Mouse (Mus musculus) T-helper 17 cell (primary cell): ENCODE measurements around the gene Tchh.
"Not testable (repeated sequence)": the region's sequence is repeated elsewhere in the genome, so short reads cannot be mapped to it uniquely, and the experiment has no call there.

ENCODE experiments used
- in situ Hi-C, 2 experiments: fragments of 300-600 bp; cut with MboI, MseI; formaldehyde crosslinking; loops; 1 replicate in 1 of 2; 2 replicates in 1 of 2; pipeline ENCODE4 v1.15.1; 2025; ENCODE audit warnings: high pct_unique_total_duplicates in 2 of 2

Tchh gene

DNA sequence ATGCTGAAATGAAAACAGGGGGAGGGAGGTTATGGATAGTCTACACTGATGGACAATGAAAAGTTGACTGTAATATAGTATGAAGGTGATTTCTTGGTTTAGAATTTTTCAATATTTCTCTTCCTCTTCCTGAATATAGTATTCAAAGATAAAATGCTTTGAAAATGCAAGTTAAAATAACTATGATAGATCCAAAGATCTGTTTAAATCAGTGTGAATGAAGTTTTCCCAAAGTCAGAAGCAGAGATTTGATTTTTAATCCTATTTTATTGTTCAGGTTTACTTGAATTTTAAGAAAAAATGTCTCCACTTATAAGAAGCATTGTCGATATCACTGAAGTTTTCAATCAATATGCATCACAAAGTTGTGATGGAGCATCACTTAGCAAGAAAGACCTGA, at the start of gene Tchh:
Gene Tchh, plus strand, starts transcription at position 301 of the 400 bp plus-strand sequence.
- in situ Hi-C loops = no loop called here

DNA sequence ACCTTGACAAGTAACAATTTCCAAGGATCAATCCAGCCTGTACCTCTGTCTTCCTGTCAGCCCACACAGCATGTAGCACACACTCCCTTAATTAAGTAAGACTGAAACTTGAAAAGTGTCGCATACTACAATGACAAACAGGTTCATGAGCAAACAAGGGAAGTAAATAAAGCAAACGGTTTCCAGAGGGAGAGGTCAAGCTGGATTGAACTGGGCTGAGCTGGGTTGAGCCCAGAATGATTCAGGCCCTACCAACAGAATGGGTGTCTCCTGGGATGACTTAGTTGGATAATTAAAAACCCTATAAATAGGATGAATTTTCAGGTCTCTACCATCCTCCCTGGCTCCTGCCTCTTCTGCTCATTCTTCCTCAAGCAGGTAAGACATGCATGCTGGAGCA, 48.8 kb upstream of the Tchh start, which contains the start of gene Rptn:
Gene Rptn, plus strand, starts transcription at position 334 of the 400 bp plus-strand sequence.
- in situ Hi-C loops = no loop called here

DNA sequence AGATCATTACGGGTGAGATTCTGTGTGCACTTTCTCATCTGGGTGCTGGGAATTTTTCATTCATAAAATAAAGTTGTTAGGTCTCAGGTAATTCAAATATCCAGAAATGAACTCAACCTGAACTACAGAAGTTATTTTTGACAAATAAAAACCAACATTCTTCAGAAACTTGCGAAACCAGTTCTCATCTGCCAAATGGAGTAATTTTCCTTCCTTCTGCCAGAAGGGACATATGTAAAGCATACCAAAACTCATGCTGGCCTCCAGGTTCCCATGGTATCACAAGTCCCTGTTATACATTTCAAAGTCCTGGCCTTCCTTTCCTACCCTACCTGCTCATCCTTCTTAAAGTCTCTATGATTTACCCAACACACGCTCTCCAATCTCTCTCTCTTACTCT, 38.2 kb upstream of the Tchh start:
- in situ Hi-C loops = no loop called here

DNA sequence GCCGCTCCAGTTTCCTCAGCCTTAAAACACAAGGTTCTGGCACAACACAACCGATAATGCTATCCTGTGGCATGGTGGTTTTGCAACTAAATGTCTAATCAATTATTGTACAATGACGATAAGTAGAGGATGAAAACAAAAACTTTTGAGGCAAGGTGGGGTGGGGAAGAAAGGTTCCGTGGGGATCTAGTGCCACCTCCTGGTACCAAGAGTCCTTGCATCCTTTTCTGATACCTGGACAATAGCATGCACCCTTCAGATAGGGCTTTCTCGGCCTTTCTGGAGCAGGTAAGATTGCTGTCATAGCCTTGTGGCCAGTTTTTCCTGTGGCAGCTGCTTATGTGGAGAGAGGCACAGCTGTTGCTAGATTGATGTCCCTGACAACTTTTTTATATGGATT, 35.1 kb upstream of the Tchh start:
- in situ Hi-C loops = no loop called here

DNA sequence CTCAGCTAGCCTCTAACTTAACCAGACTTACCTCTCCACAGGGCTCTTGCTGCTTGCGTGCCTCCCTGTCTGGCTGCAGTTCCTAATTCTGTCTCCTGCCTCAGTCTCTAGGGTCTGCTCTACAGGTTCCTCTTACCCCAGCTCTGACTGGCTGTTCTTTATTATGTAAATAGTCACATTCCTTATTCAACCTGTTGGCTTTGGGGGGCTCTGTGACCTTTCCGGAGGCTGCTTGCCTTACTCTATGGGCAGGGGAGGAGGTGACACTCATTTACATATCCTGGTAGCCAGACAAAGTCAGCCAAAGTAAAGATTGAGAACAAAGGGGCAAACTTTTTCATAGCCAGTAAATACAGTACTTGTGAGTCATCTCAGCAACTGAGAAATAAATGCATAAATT, 30.2 kb upstream of the Tchh start:
- in situ Hi-C loops = no loop called here

DNA sequence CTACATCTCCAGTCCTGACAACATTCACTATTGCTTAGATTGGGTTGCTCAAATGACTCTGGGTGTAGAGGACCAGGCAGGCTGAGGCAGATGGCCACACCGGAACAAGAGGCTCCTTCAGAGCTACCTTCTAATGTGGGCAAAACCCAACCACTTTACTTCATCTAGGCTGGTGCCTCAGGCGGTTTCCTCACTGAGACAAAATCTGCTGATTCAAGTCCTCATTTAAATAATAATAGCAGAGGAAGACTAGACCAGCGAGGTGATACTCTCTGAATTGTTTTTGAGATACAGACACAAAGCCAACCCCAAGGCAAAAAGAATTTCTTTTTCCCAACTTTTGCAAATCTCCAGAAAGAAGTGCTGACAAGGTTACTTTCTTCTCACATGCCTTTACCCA, 10.5 kb upstream of the Tchh start:
- in situ Hi-C loops = no loop called here

DNA sequence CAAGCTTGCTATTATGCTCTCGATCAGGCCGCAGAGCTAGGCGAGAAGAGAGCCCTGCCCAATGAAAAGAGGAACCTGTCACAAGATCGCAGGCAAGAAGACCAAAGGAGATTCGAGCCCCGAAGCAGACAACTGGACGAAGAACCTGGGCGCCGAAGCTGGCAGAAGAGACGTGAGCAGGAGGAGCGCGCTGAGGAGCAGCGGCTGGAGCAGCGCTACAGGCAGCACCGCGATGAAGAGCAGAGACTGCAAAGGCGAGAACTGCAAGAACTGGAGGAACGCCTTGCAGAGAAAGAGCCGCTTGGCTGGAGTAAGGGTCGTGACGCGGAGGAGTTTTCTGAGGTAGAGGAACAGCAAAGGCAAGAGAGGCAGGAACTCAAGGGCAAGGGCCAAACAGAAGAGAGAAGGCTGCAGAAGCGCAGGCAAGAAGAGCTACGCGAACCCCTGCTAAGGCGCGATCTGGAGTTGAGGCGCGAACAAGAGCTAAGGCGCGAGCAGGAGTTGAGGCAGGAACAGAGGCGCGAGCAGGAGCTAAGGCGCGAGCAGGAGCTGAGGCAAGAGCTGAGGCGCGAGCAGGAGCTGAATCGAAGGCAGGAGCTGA, 1.5 kb downstream of the Tchh start:
- in situ Hi-C loops = no loop called here

DNA sequence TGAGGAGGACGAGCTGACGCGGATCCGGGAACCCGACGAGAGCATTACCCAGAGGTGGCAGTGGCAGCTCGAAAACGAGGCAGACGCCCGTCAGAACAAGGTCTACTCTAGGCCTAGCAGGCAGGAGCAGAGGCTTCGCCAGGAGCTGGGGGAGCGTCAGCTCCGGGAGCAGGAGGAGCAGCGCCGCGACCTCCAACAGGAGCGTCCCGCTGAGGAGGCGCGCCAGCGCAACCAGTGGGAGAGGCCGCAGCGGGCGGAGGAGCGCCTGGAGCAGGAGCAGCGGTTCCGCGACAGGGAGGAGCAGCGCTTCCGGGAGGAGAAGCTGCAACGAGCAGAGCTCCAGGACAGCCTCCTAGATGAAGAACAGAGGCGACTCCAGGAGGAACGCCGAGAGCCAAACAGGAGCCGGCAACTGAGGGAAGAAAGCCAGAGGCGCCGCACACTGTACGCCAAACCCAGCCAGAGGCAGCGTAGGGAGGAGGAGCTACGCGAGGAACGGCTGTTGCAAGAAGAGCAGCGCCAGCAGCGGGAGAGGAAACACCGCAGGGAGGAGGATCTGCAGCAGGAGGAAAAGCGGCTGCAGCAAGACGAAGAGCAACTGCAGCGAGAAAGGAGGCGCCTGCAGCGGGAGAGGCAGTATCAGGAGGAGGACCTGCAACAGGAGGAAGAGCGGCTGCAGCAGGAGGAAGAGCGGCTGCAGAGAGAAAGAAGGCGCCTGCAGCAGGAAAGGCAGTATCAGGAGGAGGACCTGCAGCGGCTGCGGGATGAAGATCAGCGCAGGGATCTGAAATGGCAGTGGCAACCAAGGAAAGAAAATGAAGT, 2.4 kb downstream of the Tchh start:
- in situ Hi-C loops = no loop called here

DNA sequence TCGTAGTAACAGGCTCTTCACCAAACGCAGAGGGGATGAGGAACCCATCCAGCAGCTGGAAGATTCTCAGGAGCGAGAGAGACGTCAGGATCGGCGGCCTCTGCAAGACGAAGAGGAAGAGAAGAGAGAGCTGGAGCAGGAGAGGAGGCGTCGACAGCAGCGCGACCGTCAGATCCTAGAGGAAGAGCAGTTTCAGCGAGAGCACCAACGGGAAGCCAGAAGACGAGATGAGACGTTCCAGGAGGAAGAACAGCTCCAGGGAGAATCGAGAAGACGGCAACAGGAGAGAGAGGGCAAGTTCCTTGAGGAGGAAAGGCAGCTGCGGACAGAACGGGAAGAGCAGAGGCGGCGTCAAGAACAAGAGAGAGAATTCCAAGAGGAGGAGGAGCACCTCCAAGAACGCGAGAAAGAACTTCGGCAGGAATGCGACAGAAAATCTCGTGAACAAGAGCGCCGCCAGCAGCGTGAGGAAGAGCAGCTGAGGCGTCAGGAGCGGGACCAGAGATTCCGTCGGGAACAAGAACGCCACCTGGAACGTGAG, 3.1 kb downstream of the Tchh start:
- in situ Hi-C loops = no loop called here

DNA sequence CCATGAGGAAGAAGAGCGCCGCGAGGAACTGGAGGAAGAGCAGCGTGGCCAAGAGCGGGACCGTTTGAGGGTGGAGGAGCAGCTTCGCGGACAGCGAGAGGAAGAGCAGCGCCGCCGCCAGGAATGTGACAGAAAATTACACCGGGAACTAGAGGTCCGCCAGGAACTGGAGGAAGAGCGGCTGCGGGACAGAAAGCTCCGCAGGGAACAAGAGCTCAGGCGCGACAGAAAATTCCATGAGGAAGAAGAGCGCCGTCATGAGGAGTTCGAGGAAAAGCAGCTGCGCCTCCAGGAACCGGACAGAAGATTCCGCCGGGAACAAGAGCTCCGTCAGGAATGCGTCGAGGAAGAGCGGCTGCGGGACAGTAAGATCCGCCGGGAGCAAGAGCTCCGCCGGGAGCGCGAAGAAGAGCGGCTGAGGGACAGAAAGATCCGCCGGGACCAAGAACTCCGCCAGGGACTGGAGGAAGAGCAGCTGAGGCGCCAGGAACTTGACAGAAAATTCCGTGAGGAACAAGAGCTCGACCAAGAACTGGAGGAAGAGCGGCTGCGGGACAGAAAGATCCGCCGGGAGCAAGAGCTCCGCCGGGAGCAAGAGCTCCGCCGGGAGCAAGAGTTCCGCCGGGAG, 4.1 kb downstream of the Tchh start:
- in situ Hi-C loops = no loop called here

DNA sequence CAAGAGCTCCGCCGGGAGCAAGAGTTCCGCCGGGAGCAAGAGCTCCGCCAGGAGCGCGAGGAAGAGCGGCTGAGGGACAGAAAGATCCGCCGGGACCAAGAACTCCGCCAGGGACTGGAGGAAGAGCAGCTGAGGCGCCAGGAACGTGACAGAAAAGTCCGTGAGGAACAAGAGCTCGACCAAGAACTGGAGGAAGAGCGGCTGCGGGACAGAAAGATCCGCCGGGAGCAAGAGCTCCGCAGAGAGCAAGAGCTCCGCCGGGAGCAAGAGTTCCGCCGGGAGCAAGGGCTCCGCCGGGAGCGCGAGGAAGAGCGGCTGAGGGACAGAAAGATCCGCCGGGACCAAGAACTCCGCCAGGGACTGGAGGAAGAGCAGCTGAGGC, 4.6 kb downstream of the Tchh start:
- in situ Hi-C loops = not testable (repeated sequence)

DNA sequence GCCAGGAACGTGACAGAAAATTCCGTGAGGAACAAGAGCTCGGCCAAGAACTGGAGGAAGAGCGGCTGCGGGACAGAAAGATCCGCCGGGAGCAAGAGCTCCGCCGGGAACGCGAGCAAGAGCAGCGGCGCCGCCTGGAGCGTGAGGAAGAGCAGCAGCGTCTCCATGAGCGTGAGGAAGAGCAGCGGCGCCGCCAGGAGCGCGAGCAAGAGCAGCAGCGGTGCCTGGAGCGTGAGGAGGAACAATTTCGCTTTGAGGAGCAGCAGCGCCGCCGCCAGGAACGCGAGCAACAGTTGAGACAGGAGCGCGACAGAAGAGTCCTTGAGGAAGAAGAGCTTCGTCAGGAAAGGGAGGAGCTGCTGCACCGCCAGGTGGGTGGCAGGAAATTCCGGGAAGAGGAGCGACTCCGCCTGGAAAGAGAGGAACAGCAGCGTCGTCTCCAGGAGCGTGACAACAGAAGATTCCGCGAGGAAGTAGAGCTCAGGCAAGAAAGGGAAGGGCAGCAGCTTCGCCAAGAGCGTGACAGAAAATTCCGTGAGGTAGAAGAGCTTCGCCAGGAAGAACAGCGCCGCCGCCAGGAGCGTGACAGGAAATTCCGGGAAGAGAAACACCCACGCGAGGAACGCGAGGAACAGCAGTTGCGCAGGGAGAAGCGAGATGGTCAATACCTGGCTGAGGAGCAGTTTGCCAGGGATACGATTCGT, 5.2 kb downstream of the Tchh start:
- in situ Hi-C loops = no loop called here

DNA sequence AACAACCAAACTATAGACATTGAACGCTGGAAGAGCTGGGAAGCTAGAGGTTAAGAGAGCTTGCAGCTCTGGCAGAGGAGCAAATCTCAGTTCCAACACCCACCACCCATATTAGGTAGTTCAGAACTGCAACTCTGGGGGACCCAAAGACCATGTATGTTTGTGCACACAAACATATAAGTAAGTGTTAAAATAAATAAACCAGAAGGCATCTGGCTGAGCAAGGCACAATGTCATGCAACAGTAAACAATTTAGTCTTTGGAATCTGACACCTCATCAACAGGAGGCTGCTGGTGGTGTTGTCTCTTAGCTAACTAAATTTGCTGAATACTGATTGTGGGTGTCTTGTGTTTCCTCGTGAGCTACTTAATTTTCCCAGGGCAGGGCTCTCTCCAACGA, 24.4 kb downstream of the Tchh start:
- in situ Hi-C loops = no loop called here

DNA sequence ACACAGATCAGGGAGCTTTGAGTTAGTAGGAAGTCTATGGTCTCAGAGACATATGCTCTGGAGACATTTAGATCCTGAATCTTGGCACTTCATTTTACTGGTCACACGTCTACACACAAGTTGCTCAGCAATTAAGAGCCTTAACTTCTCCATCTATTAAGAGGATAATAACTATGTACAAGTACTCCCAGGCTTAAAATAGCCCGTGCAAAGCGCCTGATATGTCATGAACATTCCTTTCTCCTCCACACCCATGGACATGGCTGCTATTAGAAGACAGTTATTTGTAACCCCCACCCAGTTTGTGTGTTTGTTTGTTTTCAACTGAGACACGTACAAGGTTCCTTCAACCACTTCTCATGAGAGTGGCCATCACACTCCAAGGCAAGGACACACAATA, 25.0 kb downstream of the Tchh start:
- in situ Hi-C loops = no loop called here

DNA sequence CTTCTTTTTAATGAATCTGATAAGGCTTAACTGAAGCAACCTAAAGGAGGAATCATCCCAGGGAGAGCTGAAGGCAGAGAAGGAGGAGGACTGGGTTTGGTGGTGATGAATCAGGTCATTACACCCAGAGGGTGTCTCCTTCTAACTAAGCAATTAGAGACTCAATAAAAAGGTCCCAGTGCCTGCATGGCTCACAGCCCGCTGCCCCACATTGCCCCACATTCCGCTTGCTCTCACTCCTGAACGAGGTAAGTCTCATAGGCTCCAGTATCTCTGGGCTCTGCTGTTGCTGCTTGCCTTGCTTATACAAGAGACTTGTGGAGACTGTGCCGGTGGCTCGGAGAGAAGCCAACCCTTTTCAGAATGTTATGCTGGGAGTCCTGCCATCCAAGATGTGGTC, 26.4 kb downstream of the Tchh start, which contains the start of gene Tchhl1:
Gene Tchhl1, plus strand, starts transcription at position 194 of the 400 bp plus-strand sequence.
- in situ Hi-C loops = no loop called here

DNA sequence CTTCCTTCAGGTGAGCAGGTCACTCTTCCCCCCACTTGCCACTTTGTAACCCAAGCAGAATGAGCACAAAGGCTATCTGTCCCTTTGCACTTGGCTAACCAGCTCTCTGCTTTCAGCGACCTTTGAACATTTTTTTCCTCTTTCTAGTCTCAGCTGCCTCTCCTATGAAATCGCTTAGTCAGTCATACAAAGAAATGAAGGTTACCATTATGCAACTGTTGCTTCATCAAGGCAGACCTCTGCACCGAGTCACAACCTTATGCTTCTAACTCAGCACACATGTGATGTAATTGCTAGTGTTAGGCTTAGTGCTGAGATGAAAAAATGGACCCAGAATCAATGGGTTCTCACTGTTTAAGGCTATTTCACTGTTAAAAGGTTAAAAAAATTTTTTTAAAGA, 27.5 kb downstream of the Tchh start:
- in situ Hi-C loops = no loop called here

DNA sequence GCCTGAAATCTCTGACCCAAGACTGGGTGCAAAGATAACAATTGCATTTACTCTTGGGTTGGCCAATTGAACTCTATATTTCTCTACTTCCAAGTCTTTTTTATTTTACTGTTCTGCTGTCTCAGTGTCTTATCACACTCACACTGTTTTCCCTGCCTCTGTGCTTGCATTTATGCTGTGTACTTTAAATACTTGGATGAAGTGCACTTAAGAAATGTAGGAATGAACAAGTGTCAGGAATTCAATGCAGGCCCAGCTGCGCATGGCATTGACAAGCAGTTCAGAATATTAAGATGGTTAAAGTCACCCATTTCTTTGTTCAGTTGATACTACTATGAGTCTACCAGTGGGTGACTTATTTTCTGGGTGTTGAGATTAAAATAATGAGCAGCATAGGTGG, 37.9 kb downstream of the Tchh start:
- in situ Hi-C loops = no loop called here

DNA sequence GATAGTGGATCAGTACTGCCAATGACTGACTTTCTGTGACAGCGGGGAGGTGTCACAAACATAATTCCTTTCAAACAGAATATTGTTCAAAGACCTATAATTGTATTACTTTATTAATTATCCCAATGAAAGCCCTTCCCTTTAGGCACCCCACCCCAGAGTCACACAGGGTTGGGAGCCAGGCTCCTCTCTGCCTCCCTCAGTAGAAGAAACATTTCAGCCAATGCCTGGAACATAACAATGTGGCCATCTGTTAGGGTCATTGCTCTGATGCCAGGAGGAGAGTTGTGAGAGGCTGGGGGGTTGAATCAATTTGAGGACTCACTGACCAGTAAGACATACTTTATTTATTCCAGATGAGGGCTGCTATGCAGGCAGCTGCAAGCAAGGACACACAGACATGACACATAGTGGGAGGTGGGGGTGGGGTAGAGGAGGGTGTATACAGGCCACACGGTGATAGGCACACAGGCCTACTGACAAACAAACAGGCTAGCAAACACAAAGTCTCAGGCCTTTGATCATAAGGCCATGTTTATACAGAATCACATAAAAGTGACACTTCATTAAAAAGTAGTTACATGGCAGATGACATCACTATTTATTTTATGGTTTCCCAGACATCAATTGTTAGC, 40.0 kb downstream of the Tchh start:
- in situ Hi-C loops = no loop called here

DNA sequence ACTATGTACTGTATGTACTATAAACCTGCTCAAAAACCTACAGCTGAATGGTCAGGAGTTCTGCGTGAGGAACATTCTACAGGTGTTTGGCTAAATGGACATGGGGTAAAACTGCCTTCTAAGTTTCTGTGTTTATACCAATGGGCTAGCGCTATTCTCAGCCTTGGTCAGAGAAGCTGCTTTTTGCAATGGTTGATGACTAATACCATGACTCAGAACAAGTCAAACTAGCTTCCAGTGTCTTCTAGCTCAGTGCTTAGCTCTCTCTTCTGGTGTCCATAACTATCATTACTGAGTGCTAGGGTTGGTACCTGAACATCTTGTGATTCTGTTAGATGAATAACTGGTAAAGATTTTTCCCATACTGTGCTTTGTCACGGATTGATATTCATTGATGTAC, 43.5 kb downstream of the Tchh start:
- in situ Hi-C loops = no loop called here

DNA sequence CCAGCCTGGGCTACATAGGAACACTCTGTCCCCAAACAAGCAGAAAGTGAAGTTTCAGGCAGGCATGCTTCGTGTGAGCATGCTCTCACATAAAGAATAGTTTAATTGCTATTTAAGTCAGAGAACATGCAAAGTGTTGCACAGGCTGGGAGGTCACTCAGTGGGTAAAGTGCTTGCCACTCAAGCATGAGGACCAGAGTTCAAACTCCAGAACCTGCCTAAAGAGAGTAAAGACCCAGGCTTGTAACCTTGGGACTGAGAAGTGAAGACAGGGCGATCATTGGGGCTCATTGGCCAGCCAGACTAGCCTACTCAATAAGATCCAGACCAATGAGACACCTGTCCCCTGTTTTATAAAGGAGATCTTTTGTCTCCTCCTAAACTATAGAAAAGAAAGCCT, 46.4 kb downstream of the Tchh start:
- in situ Hi-C loops = no loop called here

DNA sequence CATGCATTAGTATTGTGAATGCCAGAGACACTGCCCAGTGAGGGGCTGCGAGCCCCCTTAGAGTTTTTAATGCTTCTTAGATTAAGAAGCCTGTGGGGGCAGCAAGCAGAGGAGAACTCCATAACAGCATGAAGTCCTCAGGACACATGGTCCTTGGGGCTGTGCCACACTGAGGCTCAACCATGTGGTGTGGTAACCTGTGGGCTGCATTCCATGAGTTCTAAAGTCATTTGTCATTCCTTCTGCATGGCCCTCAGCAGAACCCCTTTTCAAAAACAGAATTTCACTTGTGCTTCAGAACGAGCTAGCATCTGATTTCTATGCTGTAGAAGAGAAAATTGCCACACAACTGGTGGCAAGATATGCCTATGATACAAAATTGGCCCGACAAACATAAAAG, 50.0 kb downstream of the Tchh start:
- in situ Hi-C loops = loop anchor here (5.0 to 10.0 kb wide), 6 partner anchors 75 to 587 kb away; no protein-coding TSS in a partner anchor
